In the genomic region with DNA sequence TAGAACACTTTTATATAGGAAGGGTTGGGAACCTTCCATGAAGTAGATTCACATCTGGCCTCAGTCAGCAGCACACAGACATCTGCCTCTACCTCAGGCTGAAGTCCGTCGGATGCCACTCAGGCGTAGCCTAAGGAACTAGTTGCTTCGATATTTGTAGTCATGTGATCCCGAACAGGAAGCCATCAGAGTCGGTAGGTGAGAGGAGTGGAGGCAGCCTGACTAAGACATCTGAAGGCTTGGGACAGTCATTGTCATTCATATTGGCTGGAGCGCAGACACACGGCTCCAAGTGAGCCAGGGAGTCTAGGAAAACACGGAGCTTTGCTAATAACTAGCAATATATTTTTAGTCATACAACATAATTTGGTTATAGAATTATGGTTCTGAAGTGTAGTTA, we compare ENCODE assay signal across 17 mouse cellular contexts. TPM values are rescaled to one million over a fixed set of nuclear protein-coding genes. Genes with fewer than 3 reads are reported as not detected.
"Had no signal": no experiment of that assay in that cellular context is flagged by ENCODE, and none has a peak within 500 bp of the region (broad histone marks: within the 10 kb centered on the region; RNA-seq: fewer than 3 reads in every experiment).

No protein-coding gene starts in this region.

- DNase-seq: cerebellum, adult 9-10 months; cerebellum, adult 9-11 months; cerebellum, postnatal 10 days; cerebellum, postnatal 14 days; cerebellum, postnatal 25 days; cerebellum, postnatal 36 days; embryo, embryonic 11 days; forebrain, postnatal 0 days; gastrocnemius, adult 2 months; gastrocnemius, postnatal 10 days; gastrocnemius, postnatal 14 days; gastrocnemius, postnatal 25 days; gastrocnemius, postnatal 36 days; heart, adult 18-20 months; heart, adult 2 months had no signal

RNA-seq across cellular contexts. Expression of gene Osmr, which starts 6.4 kb away (rescaled TPM):
- total RNA-seq: common myeloid progenitor, adult 5-6 weeks; granulocyte monocyte progenitor cell, adult 5-6 weeks had no signal
